Mouse (Mus musculus) G1E (cell line): ENCODE data around the gene Dnajc16. TPM values are rescaled to one million over a fixed set of nuclear protein-coding genes. Genes with fewer than 3 reads are reported as not detected.

Experiments used
- ATAC-seq: 2 replicates; pipeline ENCODE4 v1.8.0; 2016; ENCODE audit warnings: mild to moderate bottlenecking; ENCODE audit not compliant: insufficient number of reproducible peaks, poor library complexity, low FRiP score, severe bottlenecking; ENCODE audit errors: extremely low read depth
- DNase-seq: peaks from one replicate; pipeline ENCODE4 v3.0.0; 2012; ENCODE audit warnings: low spot score
- H3K27me3 ChIP-seq: 2 replicates; pipeline ENCODE4 v1.6.1; 2012; ENCODE audit warnings: mild to moderate bottlenecking, low read length, inconsistent platforms; ENCODE audit not compliant: insufficient read depth
- H3K36me3 ChIP-seq: replicated peaks from 2 replicates; pipeline ENCODE3; 2012; ENCODE audit warnings: mild to moderate bottlenecking, inconsistent platforms
- H3K4me1 ChIP-seq: 2 replicates; pipeline ENCODE4 v1.6.1; 2012; ENCODE audit warnings: low read depth, low read length, inconsistent platforms, mixed read lengths; ENCODE audit not compliant: insufficient read depth
- H3K4me3 ChIP-seq: 2 replicates; pipeline ENCODE4 v1.5.1; 2012; ENCODE audit warnings: low read depth, mild to moderate bottlenecking, inconsistent platforms, low read length, moderate library complexity, mixed read lengths
- H3K9me3 ChIP-seq: replicated peaks from 2 replicates; pipeline ENCODE4 v1.6.1; 2012; ENCODE audit warnings: inconsistent platforms
- CTCF ChIP-seq: IDR thresholded peaks from 2 replicates; pipeline ENCODE4 v1.5.1; 2012; ENCODE audit warnings: low read depth, low read length, inconsistent platforms, mixed read lengths
- GATA1 ChIP-seq: IDR thresholded peaks from 2 replicates; pipeline ENCODE4 v1.6.1; 2012; ENCODE audit warnings: borderline replicate concordance, low read length, inconsistent platforms, mixed read lengths
- GATA2 ChIP-seq: IDR thresholded peaks from 2 replicates; pipeline ENCODE4 v1.6.1; 2012; ENCODE audit warnings: low read depth, low read length, inconsistent platforms, borderline replicate concordance
- POLR2AphosphoS5 ChIP-seq: IDR thresholded peaks from 2 replicates; pipeline ENCODE4 v1.6.1; 2012; ENCODE audit warnings: low read depth, low read length, inconsistent platforms; ENCODE audit not compliant: insufficient replicate concordance
- TAL1 ChIP-seq: conservative IDR thresholded peaks from 2 replicates; pipeline ENCODE4 v1.6.1; 2012; ENCODE audit warnings: low read depth, low read length, inconsistent platforms, mixed read lengths
- polyA plus RNA-seq: library from polyadenylated mRNA; stranded (reverse); fragments of >175 nt; gene quantifications from 2 replicates; pipeline ENCODE4 v1.2.3, GENCODE M21; 2012
- total RNA-seq, 2 experiments: library from RNA; stranded (forward) in 1 of 2; stranded (reverse) in 1 of 2; fragments of 200-1000 nt in 1 of 2; fragments of >200 nt in 1 of 2; fragmentation: Nextera tagmentation in 1 of 2; gene quantifications; 2 replicates each; pipeline ENCODE4 v1.2.3; 2014 to 2017

The Dnajc16 gene
- total and polyA plus RNA-seq, 3 experiments, result 2.9 to 10.6 (median 9.9) TPM

DNA sequence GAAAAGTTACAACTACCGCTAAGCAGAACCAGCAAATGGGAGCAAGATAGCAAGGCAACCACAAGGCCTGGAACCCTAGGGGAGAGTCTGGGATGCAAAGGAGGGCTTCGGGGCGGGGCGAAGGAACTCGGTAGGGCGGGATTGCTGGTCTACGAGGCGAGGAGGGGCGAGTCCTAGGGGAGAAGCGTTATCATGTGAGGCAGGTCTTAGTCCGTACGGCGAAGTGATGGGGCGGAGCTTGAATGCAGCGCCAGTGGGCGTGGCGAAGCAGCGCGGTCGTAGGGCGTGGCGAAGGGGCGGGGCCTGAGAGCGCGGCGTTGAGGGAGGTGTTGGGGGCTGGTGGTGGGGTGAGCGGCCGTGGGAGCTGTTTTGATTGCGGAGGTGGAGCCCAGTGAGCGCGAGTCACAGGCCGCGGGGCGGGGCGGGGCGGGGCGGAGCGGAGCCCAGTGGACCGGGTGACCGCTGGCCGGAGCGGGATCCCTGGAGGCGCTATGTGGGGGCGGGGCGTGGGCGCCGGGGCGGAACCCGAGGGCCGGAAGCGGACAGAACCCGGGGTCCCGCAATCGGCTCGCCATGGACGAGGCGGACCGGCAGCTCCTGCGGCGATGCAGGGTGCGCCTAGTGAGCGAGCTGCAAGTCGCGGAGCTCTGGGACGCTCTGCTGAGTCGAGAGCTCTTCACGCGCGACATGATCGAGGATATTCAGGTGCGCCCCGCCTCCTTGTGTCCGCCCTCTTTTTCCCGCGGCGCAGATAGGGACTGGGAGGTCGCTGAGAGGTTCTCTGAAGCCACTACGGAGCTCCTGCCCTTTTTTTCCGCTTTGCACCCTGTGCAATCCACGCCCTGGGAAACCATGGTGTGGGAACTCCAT lies 2.8 kb upstream of the Dnajc16 start, which contains the start of gene Casp9:
TSS of gene Casp9 (plus strand) at position 331 of the 870 bp plus-strand sequence.
- DNase-seq (peak; percentile 88), ATAC-seq (peak; percentile 76)
- H3K27me3 ChIP-seq, result no peaks in the 10 kb centered on the region
- no peaks in the 10 kb centered on the region for H3K9me3 ChIP-seq
- H3K4me3 ChIP-seq, result peak within 1 kb of the TSS; percentile 81
- peaks cover 57% of the 10 kb centered on the region for H3K4me1 ChIP-seq
- no peak for TF ChIP-seq CTCF
- TF ChIP-seq GATA1, result no peak
- TF ChIP-seq TAL1, result no peak; the same call in 1 of the 2 replicates
- TF ChIP-seq GATA2, result no peak
- TF ChIP-seq POLR2AphosphoS5, result no peak
- peaks cover 36% of the 10 kb centered on the region for H3K36me3 ChIP-seq

DNA sequence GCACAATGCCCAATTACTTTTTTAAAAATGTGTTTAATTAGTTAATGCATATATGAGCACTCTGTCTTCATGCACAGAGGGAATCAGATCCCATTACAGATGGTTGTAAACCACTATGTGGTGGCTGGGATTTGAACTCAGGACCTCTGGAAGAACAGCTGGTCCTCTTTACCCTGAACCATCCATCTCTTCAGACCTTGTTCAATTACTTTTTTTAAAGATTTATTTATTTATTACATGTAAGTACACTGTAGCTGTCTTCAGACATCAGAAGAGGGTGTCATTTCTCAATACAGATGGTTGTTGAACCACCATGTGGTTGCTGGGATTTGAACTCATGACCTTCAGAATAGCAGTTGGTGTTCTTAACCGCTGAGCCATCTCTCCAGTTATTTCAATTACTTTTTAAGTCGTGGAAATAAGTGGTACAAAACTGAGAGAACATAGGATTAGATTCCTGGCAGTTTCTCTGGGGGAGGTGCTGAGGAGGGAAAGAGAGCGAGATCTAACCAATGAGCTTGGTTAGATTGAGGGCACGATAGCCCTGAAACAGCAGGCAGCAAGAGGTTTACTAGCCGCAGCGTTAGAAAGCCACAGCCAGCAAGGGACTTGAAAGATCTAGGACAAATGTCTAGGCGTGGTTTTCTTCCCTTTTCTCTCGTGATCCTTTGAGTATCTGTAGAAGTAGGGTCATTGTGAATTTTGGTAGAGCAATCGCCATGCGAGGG lies 2.0 kb upstream of the Dnajc16 start:
- Histone ChIP-seq H3K36me3 (peaks cover 40% of the 10 kb centered on the region), H3K9me3 (no peaks in the 10 kb centered on the region), H3K4me1 (peaks cover 58% of the 10 kb centered on the region), H3K27me3 (no peaks in the 10 kb centered on the region), H3K4me3 (peak overlapping the region; percentile 81)
- ATAC-seq (0 out of 2 replicates have a peak, but pooled peaks have one; percentile 10), DNase-seq (peak; percentile 29)
- TF ChIP-seq GATA1 (no peak), POLR2AphosphoS5 (no peak), TAL1 (no peak), CTCF (no peak), GATA2 (no peak)

DNA sequence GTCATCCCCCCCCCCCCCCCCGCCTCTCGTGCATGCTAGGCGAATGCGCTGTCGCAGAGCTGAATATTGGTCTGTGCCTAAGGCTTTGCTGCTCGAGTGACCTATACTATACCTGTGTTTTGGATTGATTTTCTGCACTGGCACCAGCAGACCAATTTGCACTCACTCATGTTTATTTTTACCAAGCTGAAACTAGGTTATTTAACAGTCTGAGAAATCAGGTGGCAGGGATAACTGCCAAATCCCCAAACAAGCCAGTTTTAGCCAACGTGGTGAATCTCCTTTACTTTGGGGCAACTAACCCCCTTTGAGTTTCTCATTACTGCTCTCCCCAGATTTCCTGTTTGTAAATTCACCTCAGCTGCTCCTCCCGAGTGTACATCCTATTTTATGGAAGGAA lies 1.2 kb upstream of the Dnajc16 start:
- DNase-seq (no peak), ATAC-seq (no peak)
- H3K4me1 ChIP-seq, result peaks cover 56% of the 10 kb centered on the region
- H3K4me3 ChIP-seq, result no peak overlapping the region
- peaks cover 40% of the 10 kb centered on the region for H3K36me3 ChIP-seq
- no peaks in the 10 kb centered on the region for H3K9me3 ChIP-seq
- no peaks in the 10 kb centered on the region for H3K27me3 ChIP-seq
- TF ChIP-seq CTCF, result no peak
- no peak for TF ChIP-seq TAL1
- TF ChIP-seq GATA1, result no peak
- TF ChIP-seq POLR2AphosphoS5, result no peak
- no peak for TF ChIP-seq GATA2

DNA sequence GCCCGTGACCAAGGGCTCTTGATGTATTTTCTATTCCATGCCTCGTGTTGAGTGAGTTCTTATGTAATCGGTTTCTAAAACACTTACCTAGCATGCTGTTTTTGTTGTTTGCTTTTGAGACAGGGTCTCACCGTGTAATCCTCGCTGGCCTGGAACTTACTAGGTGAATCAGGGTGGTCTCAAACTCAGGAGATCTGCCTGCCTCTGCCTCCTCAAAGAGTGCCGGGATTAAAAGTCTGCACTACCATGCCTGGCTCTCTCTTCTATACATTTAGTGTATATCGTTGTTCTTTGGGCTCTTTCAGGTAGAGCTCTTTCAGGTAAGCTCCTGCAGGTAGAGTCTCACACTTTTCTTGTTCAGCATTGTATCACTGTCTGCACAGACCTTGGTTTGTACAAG lies 755 bp upstream of the Dnajc16 start:
- Histone ChIP-seq H3K27me3 (no peaks in the 10 kb centered on the region), H3K4me3 (no peak overlapping the region; the same call in 1 of the 2 replicates), H3K9me3 (no peaks in the 10 kb centered on the region), H3K36me3 (peaks cover 40% of the 10 kb centered on the region), H3K4me1 (peaks cover 54% of the 10 kb centered on the region)
- DNase-seq (no peak), ATAC-seq (no peak)
- TF ChIP-seq TAL1 (no peak), POLR2AphosphoS5 (no peak), GATA2 (no peak), GATA1 (no peak), CTCF (no peak)

DNA sequence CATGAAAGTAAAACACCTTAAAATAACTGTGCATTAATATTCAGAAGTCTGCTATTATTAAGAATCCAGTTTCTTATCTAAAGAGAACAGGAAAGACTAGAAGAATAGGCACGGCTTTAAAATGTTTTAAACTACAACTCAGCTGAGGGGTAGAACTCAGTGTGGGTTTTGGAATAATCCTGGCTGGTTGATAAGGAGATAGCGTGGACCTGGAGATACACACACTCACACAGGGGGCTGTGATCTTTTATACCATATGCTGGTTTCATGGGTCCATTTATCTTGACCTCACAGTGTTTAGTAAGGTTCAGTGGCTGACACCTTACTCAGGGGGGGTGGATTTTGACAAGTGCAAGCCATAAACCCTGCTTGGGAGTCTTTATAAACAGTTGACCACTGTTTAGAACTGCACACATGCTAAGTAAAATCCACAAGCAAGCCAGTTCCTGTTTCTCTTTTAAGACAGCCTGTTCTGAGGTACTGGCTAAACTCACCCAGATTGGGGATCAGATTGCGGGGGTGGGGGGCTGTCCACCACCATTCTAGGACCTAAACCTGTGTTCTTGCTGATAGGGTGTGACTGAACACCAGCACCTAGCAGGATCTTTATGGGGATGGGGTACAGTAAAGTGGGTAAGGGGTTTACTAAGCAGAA lies 1.0 kb downstream of the Dnajc16 start:
- 0 out of 2 replicates have a peak, but pooled peaks have one; percentile 1 for ATAC-seq
- Histone ChIP-seq H3K36me3 (peaks cover 42% of the 10 kb centered on the region), H3K4me3 (peak overlapping the region; percentile 88), H3K9me3 (no peaks in the 10 kb centered on the region), H3K4me1 (peaks cover 42% of the 10 kb centered on the region), H3K27me3 (no peaks in the 10 kb centered on the region)
- DNase-seq, result no peak
- TF ChIP-seq TAL1 (peak; percentile 37; the same call in 1 of the 2 replicates), GATA2 (no peak), CTCF (no peak)

DNA sequence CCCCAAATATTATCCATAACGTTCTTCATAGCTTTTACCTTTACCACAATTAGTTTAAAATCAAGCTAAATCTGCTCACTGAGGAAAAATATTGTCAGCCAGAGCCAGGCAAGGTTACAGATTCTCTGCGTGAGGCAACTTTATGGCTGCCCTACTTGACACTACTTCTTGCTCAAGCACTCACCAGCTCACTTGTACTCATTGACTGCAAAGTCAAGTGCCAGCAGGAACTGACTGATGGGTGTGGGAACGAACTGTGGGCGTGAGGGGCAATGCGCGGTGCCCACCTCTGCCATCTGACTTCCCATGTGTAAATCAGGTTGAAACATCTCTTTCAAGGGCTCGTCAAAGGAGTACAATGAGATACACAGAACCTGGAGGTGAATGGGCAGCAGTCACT lies 3.3 kb downstream of the Dnajc16 start:
- TF ChIP-seq POLR2AphosphoS5 (no peak), CTCF (no peak), TAL1 (no peak), GATA1 (no peak), GATA2 (no peak)
- DNase-seq (no peak), ATAC-seq (no peak)
- H3K9me3 ChIP-seq, result no peaks in the 10 kb centered on the region
- H3K27me3 ChIP-seq, result no peaks in the 10 kb centered on the region
- H3K4me3 ChIP-seq, result no peak overlapping the region
- H3K4me1 ChIP-seq, result peaks cover 34% of the 10 kb centered on the region
- H3K36me3 ChIP-seq, result peaks cover 64% of the 10 kb centered on the region
